Mouse (Mus musculus): ENCODE measurements around the gene Tbl1x. TPM values are rescaled to one million over a fixed set of nuclear protein-coding genes. Genes with fewer than 3 reads are reported as not detected.

The Tbl1x gene
- polyA plus RNA-seq, 2 experiments from 2014 or later, result 28.8 to 31.4 TPM

GRCm38 (mm10) chrX:77608947-77609703 lies 98.3 kb downstream of the Tbl1x start:
- no peak for ATAC-seq

- no peak for ATAC-seq
Measured at GRCm38 (mm10) chrX:77611938-77612337, 101.1 kb downstream of the Tbl1x start.

GRCm38 (mm10) chrX:77613041-77613440 lies 102.2 kb downstream of the Tbl1x start:
- ATAC-seq, result no peak

GRCm38 (mm10) chrX:77615735-77616293 lies 105.0 kb downstream of the Tbl1x start:
- no peak for ATAC-seq

GRCm38 (mm10) chrX:77617368-77618144 lies 106.7 kb downstream of the Tbl1x start:
- ATAC-seq, result no peak

GRCm38 (mm10) chrX:77630439-77630838 lies 119.6 kb downstream of the Tbl1x start:
- no peak for ATAC-seq

- ATAC-seq, result no peak
Measured at GRCm38 (mm10) chrX:77636499-77636898, 125.7 kb downstream of the Tbl1x start.

GRCm38 (mm10) chrX:77638076-77638475 lies 127.3 kb downstream of the Tbl1x start:
- ATAC-seq, result peak; percentile 73

GRCm38 (mm10) chrX:77640301-77640700 lies 129.5 kb downstream of the Tbl1x start:
- peak; percentile 60 for ATAC-seq

- no peak for ATAC-seq
Measured at GRCm38 (mm10) chrX:77646164-77646563, 135.4 kb downstream of the Tbl1x start.

GRCm38 (mm10) chrX:77650246-77650645 lies 139.4 kb downstream of the Tbl1x start:
- no peak for ATAC-seq

- ATAC-seq, result no peak
Measured at GRCm38 (mm10) chrX:77662030-77662429, 151.2 kb downstream of the Tbl1x start.

- ATAC-seq, result no peak
Measured at GRCm38 (mm10) chrX:77663276-77663675, 152.5 kb downstream of the Tbl1x start.

GRCm38 (mm10) chrX:77665030-77665429 lies 154.2 kb downstream of the Tbl1x start:
- no peak for ATAC-seq

GRCm38 (mm10) chrX:77666911-77667310 lies 156.1 kb downstream of the Tbl1x start:
- ATAC-seq, result no peak

- ATAC-seq, result no peak
Measured at GRCm38 (mm10) chrX:77667441-77667840, 156.6 kb downstream of the Tbl1x start.

GRCm38 (mm10) chrX:77669779-77670550 lies 159.2 kb downstream of the Tbl1x start:
- ATAC-seq, result no peak
